Mouse (Mus musculus) thymus, postnatal 4 days (tissue): ENCODE measurements around the gene Emid1.
"Not testable (repeated sequence)": the region's sequence is repeated elsewhere in the genome, so short reads cannot be mapped to it uniquely, and the experiment has no call there.

Experiments
- DNase-seq: peaks from one replicate; pipeline ENCODE4 v3.0.0; 2021

The Emid1 gene

GRCm38 (mm10) chr11:5102384-5102783 is 49.7 kb downstream of the Emid1 start:
- DNase-seq, result no peak

GRCm38 (mm10) chr11:5101641-5102040 is 50.4 kb downstream of the Emid1 start:
- no peak for DNase-seq

GRCm38 (mm10) chr11:5100801-5101200 is 51.3 kb downstream of the Emid1 start:
- no peak for DNase-seq

- no peak for DNase-seq
Measured at GRCm38 (mm10) chr11:5100283-5100682, 51.8 kb downstream of the Emid1 start.

- peak; percentile 78 for DNase-seq
Measured at GRCm38 (mm10) chr11:5099576-5100183, 52.4 kb downstream of the Emid1 start.

- peak; percentile 99 for DNase-seq
Measured at GRCm38 (mm10) chr11:5098736-5099542, 53.1 kb downstream of the Emid1 start, which contains the start of the genes Rhbdd3 and Ewsr1. TSS of gene Rhbdd3 (plus strand) at chr11:5098926. TSS of gene Ewsr1 (minus strand) at chr11:5099266.

- DNase-seq, result peak; percentile 52
Measured at GRCm38 (mm10) chr11:5098035-5098735, 53.9 kb downstream of the Emid1 start.

GRCm38 (mm10) chr11:5096480-5097020 is 55.5 kb downstream of the Emid1 start:
- no peak for DNase-seq

- DNase-seq, result no peak
Measured at GRCm38 (mm10) chr11:5095877-5096276, 56.2 kb downstream of the Emid1 start.

- DNase-seq, result no peak
Measured at GRCm38 (mm10) chr11:5091706-5092105, 60.4 kb downstream of the Emid1 start.

GRCm38 (mm10) chr11:5089147-5089546 is 62.9 kb downstream of the Emid1 start:
- no peak for DNase-seq

- not testable (repeated sequence) for DNase-seq
Measured at GRCm38 (mm10) chr11:5076843-5077242, 75.2 kb downstream of the Emid1 start.

GRCm38 (mm10) chr11:5075760-5076159 is 76.3 kb downstream of the Emid1 start:
- DNase-seq, result no peak

- peak; percentile 52 for DNase-seq
Measured at GRCm38 (mm10) chr11:5074882-5075281, 77.2 kb downstream of the Emid1 start.

GRCm38 (mm10) chr11:5068126-5068971 is 83.7 kb downstream of the Emid1 start:
- no peak for DNase-seq

- DNase-seq, result no peak
Measured at GRCm38 (mm10) chr11:5067063-5067462, 85.0 kb downstream of the Emid1 start.

- peak; percentile 69 for DNase-seq
Measured at GRCm38 (mm10) chr11:5065056-5065821, 86.8 kb downstream of the Emid1 start, which contains the start of gene Gas2l1. TSS of gene Gas2l1 (minus strand) at chr11:5065327.

- no peak for DNase-seq
Measured at GRCm38 (mm10) chr11:5064282-5065055, 87.6 kb downstream of the Emid1 start.

- no peak for DNase-seq
Measured at GRCm38 (mm10) chr11:5063561-5064281, 88.3 kb downstream of the Emid1 start.
